Mouse (Mus musculus): ENCODE measurements at regions not wholly inside any gene's neighbourhood (a gene's known extent, or its start where the extent isn't known, plus 50 kb on each side); places are given as distances from the start of the nearest gene placed in this dataset.

DNA sequence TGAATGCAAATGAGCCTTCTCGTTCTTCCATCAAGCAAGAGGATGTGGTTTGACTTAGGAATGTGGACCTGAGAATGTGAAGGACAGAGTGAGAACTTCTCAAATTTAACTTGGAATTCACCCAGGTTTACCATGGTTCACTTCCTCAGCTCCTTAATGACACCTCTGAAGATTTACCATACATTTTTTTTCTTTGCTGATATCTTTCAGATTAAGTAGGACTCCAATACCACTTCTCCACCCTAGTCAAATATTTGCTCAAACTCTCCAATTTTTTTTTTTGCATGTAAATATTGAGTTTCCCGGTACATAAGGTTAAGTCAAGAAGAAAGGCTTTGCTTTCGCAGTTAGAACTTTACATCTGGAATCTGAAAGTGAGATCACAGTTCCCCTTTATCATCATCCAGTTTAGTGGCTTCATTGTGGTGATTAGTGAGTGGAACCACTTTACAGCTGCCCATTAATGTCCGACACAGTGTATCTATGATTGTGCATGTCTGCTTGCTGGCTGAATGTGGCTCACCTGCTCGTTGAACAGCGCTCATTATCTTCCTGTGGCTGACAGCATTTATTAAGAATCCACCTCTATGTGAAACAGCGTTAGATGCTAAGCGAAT, 446.0 kb upstream of the Adam34 start:
- ChIA-PET CTCF (no interaction called here), POLR2A (no interaction called here)

DNA sequence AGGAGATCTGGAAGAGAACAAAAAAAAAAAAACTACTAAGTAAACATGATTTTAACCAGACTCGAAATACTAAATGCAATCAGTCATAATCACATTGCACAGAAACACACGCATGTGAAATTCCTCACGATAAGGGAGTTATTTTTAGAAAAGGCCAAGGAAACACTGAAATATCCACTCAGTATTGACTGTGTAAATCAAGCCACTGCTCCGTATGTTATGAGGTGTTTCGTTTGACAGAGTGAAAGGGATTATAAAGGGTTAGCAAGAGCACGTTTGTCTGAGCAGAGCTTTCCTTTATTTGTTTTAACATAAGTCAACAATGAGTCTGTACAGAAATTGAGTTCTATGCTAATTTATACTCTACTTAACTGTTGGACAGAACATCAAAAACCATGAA, 455.3 kb upstream of the Adam34 start:
- ChIA-PET POLR2A (no interaction called here), CTCF (no interaction called here)

DNA sequence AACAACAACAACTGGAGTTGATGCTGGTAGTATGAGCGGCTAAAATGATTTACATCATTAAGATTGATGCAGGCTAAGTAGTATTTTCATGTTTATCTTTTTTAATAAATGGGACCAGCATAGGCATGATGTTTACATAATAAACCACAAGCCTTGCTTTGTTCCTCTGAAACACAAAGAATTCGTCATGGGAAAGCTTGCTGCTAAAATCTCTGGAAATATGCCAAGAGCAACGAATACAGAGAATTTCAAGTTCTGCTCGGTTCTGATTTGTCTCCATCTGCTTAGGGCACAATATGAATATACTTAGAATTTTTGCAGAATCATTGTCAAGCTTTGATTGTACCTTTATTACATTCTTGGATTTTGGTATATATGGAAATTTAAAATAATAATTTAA, 467.2 kb upstream of the Adam34 start:
- CTCF ChIA-PET, result no interaction called here
- POLR2A ChIA-PET, result no interaction called here

DNA sequence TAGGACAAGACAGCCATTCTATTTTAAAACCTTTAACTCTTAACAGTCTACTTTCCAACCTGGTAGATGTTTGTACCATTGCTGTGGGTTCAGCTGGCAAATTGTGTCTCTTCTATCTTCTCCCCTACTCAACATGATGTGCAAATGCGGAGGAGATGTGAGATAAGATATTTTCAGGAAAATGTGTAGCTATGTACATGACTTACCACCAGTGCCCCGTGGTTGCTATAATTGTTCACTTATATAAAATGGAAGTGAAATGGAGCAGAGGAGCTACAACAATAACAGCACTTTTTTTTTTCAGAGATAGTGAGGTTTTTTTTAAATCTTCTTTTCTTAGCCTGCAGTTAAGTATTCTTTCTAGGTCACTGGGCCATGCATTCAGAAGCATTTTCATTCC, 492.4 kb upstream of the Adam34 start:
- CTCF ChIA-PET, result interaction anchor here in 1 of 4 experiments (0.6 kb wide), 1 partner anchor 408 kb away, joined by 4 read pairs; no protein-coding TSS in a partner anchor
- POLR2A ChIA-PET, result interaction anchor here in 2 of 4 experiments (0.6 kb wide), 2 partner anchors 38 to 663 kb away, joined by 3 read pairs; no protein-coding TSS in a partner anchor

DNA sequence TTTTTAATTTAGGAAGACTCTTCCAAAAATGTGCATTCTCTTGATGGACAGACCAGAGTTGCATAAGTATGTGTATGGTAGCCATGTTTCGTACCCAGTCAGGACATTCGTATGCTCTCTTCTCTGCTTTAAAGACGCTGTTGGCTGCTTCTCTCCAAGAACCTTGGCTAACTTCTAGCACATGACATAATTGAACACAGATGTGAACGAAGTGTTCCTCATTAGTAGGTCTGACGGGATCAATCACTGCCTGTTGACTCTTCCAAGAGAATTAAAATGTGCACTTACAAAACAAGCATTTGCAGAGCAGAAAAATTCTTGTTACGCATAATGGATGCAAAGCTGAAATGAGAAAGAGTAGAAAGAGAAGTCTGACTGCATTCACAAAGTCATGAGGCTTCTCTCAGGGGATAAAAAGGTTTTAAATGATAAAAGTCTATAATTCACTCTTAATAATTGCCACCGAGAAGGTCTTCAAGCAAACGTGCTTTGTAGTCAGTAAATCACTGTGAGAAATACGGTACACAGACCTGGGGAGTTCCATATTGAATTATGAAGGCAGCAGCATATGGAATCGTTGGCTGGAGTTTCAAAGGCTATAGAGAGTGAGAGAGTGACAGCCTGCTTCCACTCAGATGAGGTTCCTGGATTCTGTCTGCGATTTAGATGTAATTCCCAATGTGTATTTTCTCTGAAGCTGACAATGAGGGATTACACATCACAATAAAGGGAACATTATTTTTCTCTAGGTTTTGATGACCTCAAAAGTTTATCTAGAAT, 496.7 kb upstream of the Adam34 start:
- ChIA-PET POLR2A (no interaction called here), CTCF (no interaction called here)

DNA sequence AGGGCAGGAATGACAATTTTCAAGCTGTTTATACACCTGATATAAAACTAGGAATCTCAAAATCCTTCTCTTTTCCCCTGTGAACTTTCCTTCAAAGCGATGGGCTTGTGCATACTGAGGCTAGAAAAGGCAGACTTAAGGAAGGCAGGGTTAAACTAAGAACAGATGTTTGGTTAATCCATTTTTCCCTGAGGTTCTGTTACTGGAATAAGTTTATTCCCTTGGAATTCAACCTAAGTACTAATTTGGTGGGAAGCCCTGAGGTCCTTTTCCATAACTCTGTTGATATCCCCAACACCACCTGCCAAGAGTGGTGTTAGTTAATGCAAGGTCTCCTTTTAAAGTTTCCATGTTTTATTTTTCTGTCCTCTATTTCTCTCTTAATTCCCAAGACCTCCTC, 512.5 kb upstream of the Adam34 start:
- POLR2A ChIA-PET, result no interaction called here
- CTCF ChIA-PET, result no interaction called here

DNA sequence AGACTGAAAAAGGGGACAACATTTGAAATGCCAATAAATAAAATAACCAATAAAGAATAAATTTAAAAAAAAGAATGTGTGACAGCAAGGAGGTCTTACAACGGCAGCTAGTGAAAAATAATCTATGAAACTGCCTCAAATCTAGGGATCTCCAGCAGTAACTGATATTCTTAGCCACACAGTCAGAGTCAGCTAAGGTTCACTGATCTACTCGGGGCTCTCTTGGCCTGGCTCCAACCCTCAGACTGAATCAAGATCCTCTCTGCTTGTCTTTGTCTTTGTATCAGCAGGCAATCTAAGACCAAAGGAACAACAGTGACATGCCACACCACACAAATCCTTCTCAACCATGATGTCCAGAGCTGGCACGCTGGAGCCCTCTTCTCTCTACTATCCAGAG, 542.5 kb upstream of the Adam34 start:
- CTCF ChIA-PET, result no interaction called here
- POLR2A ChIA-PET, result no interaction called here

DNA sequence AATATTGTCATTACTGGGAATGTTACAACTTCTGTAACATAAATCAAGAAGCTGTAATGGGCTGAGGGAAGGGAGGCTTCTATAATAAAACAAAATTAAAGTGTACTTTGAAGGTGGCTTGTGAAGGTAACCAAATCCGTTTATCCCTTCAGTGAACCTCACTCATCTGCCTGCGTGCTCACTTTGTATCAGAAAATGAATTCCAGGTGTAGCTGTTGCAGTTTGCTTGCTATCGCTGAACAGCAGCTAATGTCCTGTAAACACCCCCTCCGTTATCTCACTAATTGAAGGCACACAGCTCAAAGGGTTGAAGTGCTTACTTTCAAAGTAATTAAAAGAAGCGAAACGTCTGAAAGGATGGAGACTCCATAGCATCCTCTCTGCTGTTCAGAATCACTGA, 547.2 kb upstream of the Adam34 start:
- ChIA-PET POLR2A (no interaction called here), CTCF (no interaction called here)

DNA sequence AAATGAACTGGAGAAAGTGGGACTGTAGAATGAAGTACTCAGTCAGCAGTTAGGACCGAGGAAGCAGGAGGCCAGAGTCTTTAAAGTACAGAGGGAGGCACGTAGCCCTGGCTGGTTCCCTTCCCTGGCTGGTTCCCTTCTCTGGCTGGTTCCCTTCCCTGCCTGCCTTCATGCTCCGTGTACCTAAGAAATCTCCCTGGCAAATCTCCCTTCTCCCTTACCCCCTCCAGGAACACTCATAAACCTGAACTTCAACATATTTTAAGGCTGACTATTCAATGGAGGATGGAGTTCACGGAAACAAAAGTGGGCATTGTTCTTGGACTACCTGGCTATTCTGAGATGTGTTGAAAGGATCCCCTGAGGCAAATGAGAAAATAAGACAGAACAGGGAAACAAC, 551.2 kb upstream of the Adam34 start:
- CTCF ChIA-PET, result no interaction called here
- POLR2A ChIA-PET, result no interaction called here

DNA sequence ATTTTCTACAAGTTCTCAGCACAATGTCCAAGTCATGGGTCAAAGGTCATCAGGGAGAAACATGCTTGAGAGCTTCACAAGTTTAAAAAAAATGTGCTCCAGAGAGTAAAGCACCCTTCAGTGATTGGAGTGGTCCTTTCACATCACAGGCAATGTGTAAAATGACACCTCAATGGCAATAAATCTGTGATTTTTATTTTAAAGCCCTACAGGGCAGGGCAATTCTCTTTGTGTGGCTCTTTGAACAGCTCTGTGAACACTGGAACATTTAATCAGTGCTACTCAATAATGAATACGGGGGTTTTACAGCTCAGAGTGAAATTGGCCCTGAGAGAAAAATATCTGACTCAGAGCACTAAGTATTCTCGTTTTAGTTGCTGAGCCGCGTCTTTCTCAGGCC, 563.5 kb upstream of the Adam34 start:
- CTCF ChIA-PET, result no interaction called here
- POLR2A ChIA-PET, result no interaction called here

DNA sequence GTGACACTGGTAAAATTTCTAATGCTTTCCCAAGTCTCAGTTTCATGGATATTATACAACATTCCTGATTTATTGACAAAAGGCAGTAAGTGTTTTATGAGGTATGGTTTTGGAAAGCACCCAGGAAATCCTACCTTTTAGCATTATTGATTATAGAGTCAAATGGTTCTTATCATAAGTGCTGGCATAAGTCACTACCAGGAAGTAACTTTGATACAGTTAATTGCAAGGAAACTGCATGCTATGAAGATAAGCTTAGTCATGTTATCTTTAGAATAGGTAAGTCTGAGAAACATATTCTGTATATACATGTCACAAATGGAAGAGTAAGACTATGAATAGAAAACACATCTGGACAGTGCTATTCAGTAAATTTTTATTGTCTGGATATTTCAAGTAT, 608.4 kb upstream of the Adam34 start:
- CTCF ChIA-PET, result no interaction called here
- POLR2A ChIA-PET, result no interaction called here

DNA sequence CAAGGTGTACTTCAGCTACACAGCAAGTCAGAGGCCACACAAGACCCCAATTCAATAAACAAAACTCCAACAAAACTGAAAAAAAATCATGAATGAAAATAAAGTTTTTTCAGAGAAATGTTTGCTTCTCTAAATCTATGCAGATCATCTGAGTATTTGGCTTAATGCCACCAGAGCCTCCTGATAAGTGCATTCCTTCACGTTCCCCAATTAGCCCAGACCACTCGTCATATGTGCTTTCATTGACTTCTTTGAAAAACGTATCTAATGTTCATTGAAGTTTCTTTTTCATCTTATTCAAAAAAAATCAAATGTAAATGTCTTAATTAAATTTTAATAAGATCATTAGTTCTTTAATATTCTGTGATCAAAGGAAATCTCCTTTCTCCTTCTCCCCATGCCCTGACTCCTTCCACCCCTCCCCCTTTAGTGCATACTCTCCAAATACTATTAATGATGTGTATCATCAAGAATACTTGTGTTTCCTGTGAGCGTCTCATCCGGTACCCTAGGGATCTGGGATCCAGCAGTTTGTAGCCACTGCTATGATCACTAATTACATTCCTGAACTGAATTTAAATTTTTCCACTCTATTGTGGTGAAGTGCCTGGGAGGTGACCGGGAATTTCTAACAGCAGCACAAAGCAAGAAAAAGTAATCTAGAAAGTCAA, 600.8 kb upstream of the Fat1 start:
- POLR2A ChIA-PET, result no interaction called here
- CTCF ChIA-PET, result no interaction called here

DNA sequence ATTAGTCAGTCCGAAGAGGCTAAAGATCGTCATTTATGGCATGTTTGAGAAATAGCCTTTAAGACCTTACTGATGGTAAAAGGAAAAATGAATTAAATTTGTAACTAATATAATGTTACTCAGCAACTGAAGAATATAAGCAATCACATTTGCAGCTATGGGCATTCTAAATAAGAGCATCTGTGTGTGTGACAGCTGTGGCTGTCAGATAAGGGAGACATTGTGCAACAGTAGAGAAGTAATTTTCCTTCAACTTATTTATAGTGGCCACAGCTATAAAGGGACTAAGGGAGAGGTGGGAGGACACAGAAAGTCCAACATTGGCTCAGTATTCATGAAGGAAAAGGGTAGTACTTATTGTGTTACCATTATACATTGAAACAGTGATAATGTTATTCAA, 591.8 kb upstream of the Fat1 start:
- ChIA-PET POLR2A (no interaction called here), CTCF (no interaction called here)

DNA sequence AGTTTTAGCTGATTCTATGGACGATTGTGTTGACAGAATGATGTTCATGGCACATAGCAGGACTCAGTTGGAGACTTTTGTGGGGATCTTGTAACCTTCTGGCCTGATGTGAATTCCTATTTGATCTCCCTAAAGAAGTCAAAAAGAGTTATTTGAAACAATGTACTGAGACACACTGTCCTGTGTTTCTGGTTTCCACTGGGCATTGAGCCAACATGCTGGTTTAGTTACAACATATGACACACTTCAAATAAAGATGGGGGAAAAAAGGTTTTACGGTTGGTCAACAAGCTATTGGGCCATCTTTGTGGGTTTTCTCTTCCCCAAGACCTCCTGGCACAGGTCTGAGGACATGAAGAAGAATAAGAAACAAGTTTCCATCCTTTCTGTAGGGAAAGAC, 591.3 kb upstream of the Fat1 start:
- POLR2A ChIA-PET, result no interaction called here
- CTCF ChIA-PET, result no interaction called here

DNA sequence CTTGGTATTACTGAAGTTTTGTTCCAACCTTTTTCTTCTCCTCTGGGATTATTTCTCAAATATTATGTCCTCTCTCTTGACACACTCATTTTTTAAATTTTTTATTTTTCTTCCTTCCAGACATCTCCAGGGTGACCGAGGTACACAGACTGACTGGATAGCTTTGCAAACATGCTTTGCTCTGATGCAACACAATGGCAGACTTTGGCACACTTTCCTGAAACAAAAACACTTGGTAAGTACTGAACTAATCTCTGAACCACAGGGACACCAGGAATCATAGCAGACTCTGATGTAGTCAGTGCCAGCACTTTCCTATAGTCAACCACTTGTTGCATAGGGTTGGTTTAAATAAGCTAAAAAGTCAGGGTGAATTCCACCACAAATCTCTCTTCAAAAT, 587.8 kb upstream of the Fat1 start:
- ChIA-PET CTCF (no interaction called here), POLR2A (no interaction called here)

DNA sequence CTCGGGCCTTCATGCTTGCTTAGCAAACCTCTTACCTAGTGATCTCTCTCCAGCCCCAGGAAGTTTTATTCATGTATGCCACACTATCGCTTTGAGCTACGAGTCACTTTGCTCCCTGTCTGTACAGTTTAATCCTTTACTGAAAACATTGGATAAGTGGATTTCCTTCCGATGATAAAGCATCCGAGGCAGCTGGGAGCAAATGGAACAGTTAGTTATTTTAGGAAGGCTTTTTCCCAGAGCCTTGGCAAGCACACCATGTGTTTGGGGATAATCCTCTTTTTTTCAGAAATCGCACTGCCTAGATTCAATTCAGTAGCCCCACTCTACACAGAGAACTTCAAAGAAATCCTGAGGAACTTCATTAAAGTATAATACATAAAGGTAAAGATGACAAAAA, 561.3 kb upstream of the Fat1 start:
- ChIA-PET POLR2A (no interaction called here), CTCF (no interaction called here)

DNA sequence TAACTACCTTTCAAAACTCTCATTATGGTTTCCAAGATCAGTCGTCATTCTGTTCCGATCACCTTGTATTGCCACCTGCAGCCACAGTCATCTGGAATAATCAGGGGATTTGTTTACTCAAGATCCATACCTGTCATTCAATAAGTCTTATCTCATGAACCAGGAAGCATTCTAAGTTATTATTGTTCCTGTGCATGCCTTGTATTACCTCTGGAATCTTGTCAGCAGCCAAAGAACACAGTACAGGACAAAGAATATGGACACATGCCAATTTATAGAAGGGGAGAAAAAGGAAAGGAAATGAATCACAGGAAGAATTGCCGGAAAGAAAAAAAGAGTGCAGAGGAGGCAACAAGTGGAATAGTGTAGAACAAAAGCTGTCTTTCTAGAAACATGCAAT, 557.5 kb upstream of the Fat1 start:
- ChIA-PET CTCF (no interaction called here), POLR2A (no interaction called here)

DNA sequence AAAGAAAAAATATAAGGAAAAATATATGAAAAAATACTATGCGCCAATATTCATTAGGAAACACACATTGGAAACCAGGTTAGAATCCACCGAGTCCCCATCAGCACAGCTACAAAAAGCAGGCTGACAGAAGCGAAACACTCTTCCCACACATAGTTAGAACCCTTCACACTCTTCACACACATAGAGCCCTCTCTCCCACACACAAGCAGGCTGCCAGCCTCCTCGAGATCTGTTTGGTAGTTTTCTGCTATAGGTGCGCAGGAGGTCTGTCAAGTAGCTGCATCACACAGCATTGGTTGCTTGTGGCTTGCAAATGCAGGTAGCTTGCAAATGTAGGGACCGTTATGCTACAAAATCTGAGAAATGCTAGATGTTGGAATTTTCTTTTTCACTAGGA, 526.8 kb upstream of the Fat1 start:
- POLR2A ChIA-PET, result interaction anchor here in 1 of 4 experiments (0.5 kb wide), 1 partner anchor 151 kb away, joined by 3 read pairs; no protein-coding TSS in a partner anchor
- CTCF ChIA-PET, result no interaction called here

DNA sequence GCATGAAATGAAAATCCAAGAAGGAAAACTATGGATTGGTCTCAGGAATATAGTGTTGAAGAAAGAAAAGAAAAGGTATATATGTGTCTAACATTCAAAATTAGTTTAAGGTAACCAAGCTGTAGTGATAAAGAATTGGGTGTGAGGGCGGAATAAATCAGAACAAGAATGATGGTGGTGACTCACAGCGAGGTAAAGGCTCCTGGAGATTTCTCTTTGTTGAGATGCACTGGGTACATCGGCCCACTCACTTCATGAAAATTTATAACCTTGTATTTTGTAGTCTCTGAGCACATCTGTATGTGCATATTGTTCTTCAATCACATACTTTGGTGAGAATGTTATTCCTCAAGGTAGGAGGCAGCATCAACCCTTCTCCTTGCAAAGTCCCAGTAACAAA, 525.0 kb upstream of the Fat1 start:
- CTCF ChIA-PET, result no interaction called here

DNA sequence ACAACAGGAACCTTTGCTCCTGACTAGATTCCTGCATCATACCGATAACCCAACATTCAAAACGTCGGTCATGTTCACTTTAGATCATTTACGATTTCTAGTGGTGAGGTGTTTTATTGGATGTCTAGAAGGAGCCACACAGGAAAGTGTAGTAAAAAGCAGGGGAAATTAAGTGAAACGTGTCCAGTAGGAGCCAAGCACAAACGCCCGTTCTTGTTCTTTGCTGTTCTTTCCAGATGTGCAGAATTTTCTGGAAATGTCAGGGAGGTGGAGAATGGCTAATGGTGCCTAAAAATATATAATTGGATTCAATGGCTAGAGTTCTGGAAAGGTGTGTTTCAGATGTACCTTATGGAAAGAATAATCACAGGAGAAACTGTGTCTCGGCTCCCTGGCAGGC, 517.2 kb upstream of the Fat1 start:
- ChIA-PET POLR2A (no interaction called here), CTCF (no interaction called here)

More for the DNA sequence above, 525.0 kb upstream of the Fat1 start:
- POLR2A ChIA-PET, result no interaction called here

DNA sequence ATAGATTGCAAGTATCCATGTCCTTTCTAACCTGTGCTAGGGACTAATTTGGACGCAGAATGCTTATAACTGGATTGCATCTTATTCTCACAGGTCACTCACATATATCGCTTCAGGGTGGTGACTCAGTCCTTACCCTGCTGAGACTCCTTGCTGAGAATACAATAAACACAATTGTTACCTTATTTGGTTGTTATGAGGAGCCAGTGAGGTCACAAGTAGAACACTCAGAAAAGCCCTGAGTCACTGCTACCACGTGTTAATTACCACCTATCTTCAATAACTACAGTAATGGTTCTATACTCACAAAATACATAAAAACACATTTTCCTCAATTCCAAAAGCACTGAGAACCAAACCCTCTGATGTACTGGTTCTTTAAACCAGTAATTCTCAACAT, 479.8 kb upstream of the Fat1 start:
- ChIA-PET CTCF (no interaction called here), POLR2A (no interaction called here)

DNA sequence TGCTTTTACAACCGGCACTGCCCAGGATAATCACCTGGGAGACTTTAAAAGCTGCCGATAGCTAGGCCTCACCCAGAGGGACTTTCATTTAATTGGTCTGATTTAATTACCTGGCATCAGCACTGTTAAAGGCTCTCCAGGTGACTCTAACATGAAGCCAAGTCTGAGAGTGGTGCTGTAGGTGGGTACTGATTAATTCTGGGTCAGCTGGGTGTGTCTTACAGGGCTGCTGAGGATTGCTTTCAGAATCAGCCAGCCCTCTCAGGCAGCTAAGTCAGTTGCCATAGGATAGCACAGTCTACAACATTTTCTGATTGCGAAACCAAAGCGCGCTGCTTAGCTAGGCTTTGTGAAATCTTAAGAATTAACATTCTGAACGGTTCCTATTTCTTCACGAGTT, 478.9 kb upstream of the Fat1 start:
- CTCF ChIA-PET, result no interaction called here

More for the DNA sequence above, 478.9 kb upstream of the Fat1 start:
- POLR2A ChIA-PET, result no interaction called here

Measured in embryonic stem cell, embryonic (primary cell).